Mouse (Mus musculus): ENCODE data around the gene Cflar. TPM values are rescaled to one million over a fixed set of nuclear protein-coding genes. Genes with fewer than 3 reads are reported as not detected.
A peak's percentile ranks its signal among the peaks of the same experiment; 100 is the strongest.

Cflar gene
- polyA plus RNA-seq, 1 experiment from 2014 or later, result 28.9 TPM

GRCm38 (mm10) chr1:58803531-58803930 is 92.2 kb downstream of the Cflar start:
- H3K9me3 ChIP-seq (ENCODE audit: control insufficient read depth), result no peaks in the 10 kb centered on the region
- peak overlapping the region; percentile 17; the same call in 1 of the 2 replicates for H3K27ac ChIP-seq (ENCODE audit: low read depth, low read length)
- no peaks in the 10 kb centered on the region for H3K4me1 ChIP-seq (replicated peaks; ENCODE audit: control insufficient read depth, insufficient read depth, low read length)
- peaks cover 13% of the 10 kb centered on the region; the same call in 1 of the 2 replicates for H3K36me3 ChIP-seq (ENCODE audit: control insufficient read depth, insufficient read depth)
- no peak overlapping the region for H3K9ac ChIP-seq (ENCODE audit: low read depth, low read length)
- 62% methylated on average over 6 of the region's 6 CpGs for WGBS
- peak overlapping the region; percentile 40 for H3K4me2 ChIP-seq (replicated peaks; ENCODE audit: low read depth)
- no peak for ATAC-seq
- H3K27me3 ChIP-seq (replicated peaks; ENCODE audit: control insufficient read depth, insufficient read depth, low read length), result no peaks in the 10 kb centered on the region
- no peak overlapping the region for H3K4me3 ChIP-seq (ENCODE audit: low read depth, low read length)
- TF ChIP-seq CTCF (IDR thresholded peaks at IDR 0.05; ENCODE audit: low read depth), result peak; percentile 5; the same call in 1 of the 2 replicates

GRCm38 (mm10) chr1:58806651-58807050 is 95.3 kb downstream of the Cflar start:
- Histone ChIP-seq H3K9ac (ENCODE audit: low read depth, low read length) (no peak overlapping the region), H3K4me2 (replicated peaks; ENCODE audit: low read depth) (no peak overlapping the region), H3K4me3 (ENCODE audit: low read depth, low read length) (no peak overlapping the region), H3K27ac (ENCODE audit: low read depth, low read length) (no peak overlapping the region), H3K4me1 (replicated peaks; ENCODE audit: control insufficient read depth, insufficient read depth, low read length) (no peaks in the 10 kb centered on the region), H3K9me3 (ENCODE audit: control insufficient read depth) (0 out of 2 replicates have a peak, but pooled peaks cover 3% of the 10 kb centered on the region), H3K36me3 (ENCODE audit: control insufficient read depth, insufficient read depth) (peaks cover 6% of the 10 kb centered on the region; the same call in 1 of the 2 replicates), H3K27me3 (replicated peaks; ENCODE audit: control insufficient read depth, insufficient read depth, low read length) (no peaks in the 10 kb centered on the region)
- WGBS, result 67% methylated on average over 3 of the region's 3 CpGs
- ATAC-seq, result no peak
- TF ChIP-seq CTCF (IDR thresholded peaks at IDR 0.05; ENCODE audit: low read depth), result no peak

Other genes with a start within 250 kb of the Cflar start
- 8.1 and 9.3 TPM in 2 replicates for gene Orc2, start 206.4 kb upstream of the Cflar start, polyA plus RNA-seq (2015; fragmentation: Nextera tagmentation; extraction: Ambion mirVana)
- gene Fam126b, start 125.2 kb upstream of the Cflar start, polyA plus RNA-seq (2015; fragmentation: Nextera tagmentation; extraction: Ambion mirVana), result 6.2 and 8.5 TPM in 2 replicates
- gene Ndufb3, start 125.1 kb upstream of the Cflar start, polyA plus RNA-seq (2015; fragmentation: Nextera tagmentation; extraction: Ambion mirVana), result 285 and 298 TPM in 2 replicates
- 10.6 and 13.9 TPM in 2 replicates for gene Als2cr12, start 15.5 kb upstream of the Cflar start, polyA plus RNA-seq (2015; fragmentation: Nextera tagmentation; extraction: Ambion mirVana)
- gene Casp8, start 83.9 kb downstream of the Cflar start, polyA plus RNA-seq (2015; fragmentation: Nextera tagmentation; extraction: Ambion mirVana), result 39.1 and 51.0 TPM in 2 replicates

Data from intestine, postnatal 0 days (tissue).